Mouse (Mus musculus) retina, postnatal 7 days (tissue): ENCODE results near the gene Hoxd13.

Source experiments
- DNase-seq: peaks from one replicate; pipeline ENCODE4 v3.0.0-alpha.2; 2012; ENCODE audit warnings: low read depth, low spot score

The Hoxd13 gene

DNA sequence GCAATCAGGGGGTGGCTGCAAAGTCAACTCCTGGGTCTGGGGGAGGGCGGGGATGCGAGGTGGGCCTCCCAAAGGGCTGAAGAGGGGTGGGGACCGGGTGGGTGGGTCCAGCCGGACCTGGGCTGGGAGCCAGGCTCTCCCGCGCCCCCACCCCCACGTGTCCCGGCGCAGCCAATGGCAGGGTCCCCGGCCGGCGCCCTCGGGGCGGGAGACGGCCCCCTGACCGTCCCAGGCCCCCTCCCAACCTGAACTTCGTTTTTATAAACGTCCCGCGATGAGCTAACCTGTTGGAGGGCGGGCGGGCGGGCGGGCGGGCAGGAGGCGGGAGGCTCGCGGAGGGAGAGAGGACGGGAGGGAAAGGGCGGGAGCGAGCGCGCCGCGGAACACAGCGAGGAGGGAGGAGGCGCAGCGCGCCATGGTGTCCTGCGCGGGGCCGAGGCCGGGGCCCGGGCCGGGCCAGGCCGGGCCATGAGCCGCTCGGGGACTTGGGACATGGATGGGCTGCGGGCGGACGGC, at the start of gene Hoxd13:
Gene Hoxd13 (plus strand): TSS at position 469 of the 516 bp plus-strand sequence.
- no peak for DNase-seq

GRCm38 (mm10) chr2:74619676-74620246, 48.3 kb upstream of the Hoxd13 start:
- DNase-seq = no peak

GRCm38 (mm10) chr2:74620368-74620767, 47.7 kb upstream of the Hoxd13 start:
- DNase-seq = no peak

DNA sequence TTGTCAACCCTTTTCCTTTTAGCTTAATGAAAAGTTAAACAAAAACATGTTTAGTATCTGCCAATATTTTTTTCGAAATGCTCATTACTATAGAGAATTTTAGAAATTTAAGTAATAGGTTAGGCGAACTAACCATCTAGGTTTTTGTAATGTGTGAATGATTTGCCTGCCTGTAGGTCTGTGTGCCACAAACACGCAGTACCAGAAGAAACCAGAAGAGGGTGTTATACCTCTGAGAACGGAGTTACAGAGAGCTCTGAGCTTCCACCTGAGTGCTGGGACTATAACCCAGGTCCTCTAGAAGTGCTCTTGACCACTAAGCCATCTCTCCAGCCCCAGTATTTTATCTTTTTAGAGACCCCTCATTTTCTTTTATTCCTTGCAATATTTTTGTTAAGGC, 32.7 kb upstream of the Hoxd13 start:
- DNase-seq = no peak

DNA sequence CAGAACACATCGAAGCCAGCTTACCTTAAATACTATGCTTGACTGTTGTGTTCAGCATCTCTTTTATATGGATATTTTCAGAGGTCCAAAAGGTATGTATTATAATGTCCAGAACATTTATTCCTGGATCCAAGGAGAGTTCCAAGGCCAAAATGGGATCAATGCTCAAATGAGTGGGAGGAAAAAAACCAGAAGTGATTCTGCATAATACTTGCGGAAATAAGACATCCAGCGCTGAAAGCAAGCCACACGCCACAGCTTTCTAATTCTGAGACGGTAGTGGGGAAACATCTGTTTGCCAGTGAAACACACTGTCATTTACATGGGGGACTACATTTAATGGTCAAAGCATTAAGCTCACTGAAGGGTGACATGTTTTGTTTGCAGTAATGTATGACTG, 25.7 kb upstream of the Hoxd13 start:
- no peak for DNase-seq

DNA sequence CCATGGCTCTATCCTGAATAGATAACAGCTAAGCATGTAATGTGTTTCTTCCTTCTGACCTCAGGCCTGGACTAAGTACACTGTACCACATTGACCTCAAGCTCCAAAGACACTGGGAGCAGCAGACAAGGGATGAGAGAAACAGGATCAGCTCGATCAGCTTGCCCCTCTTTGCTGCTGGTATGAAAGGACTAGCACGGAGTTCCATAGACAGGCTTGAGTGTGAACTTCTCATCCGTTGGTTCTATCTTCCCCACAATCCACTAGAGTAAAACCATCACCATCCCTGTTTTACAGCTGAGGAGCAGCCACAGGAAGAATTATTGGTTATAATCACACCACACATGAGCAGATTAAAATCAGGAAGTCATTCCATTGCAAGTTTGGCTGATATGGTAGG, 22.5 kb upstream of the Hoxd13 start:
- no peak for DNase-seq

DNA sequence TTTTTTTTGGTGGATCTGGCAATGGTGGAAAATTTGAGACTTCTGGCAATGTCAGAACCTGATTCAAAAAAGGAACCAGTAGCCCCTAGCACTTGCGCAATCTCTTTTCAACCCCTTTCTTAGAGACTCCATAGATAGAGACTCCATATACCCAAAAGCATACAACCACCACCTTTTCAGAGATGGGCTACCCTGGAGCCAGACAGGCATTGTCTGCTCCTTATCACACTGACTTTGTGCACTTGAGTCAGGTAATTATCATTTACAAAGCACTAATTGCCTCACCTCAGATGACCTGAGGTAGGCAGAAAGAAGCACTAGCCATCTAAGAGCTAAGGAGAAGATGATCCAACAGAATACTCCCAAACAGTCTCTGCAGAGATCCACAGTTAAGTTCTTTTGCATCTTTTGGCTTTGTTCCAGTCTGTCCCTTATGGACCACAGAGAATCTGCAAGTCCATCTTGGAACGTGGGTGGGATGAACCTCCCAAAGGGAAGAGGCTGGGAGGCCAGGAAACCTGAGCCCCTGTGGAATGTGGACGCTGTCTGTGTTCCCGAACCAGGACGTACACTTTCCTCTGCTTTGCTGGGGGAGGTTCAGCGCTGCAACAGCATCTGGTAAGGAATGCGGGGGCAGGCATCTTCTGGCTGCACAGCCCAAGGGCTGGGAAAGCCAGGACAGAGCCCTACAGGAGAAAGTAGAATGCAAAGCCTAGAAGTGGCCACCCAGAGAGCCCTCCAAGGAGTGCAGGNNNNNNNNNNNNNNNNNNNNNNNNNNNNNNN, 20.8 kb upstream of the Hoxd13 start:
- DNase-seq = no peak

DNA sequence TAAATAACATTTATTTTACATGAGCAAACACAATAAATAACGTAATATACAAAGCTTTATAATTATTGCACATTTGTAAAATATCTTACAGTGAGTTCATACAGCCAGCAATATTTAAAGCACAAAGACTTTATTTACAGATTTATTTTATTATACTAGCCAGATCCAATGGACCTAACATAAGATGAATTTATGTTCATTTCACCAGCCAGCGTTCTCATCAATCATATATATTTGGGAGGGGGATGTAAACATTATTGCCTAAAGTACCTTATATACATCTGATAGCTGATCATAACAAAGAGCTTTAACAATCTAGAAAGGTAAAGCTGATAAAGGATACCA, 15.1 kb upstream of the Hoxd13 start:
- no peak for DNase-seq

DNA sequence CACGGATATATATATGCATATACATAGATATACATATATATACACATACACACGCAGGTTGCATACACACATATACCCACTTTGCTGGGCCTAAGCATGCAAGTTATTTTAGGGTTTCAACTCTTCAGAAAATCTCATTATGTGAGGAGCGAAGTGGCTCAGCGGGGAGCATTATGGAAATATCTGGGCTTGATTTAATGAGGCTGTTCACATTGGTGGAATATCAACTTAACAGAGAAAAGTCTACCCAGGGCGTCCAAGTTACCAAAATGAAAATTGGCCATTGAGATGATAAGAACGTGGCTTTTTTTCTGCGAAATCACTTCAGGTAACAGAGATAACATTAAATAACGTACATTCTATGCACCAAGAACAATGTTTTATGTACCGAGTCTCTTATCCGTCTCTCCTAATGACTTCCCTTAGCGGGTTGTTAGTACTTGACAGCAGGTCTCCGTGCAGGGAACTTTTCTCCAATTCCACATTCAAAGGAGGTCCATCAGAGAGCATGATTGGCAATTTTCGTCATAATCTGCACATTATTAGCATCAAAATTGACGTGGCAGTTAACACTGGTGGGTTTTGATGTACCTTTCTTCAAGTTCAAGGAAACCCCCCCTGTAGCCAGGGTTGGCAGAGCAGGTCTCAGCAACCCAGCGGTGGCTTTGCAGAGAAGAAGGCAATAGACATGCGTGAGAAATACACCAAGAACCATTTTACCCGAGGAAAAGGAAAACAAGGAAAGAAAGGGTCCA, 14.2 kb upstream of the Hoxd13 start:
- no peak for DNase-seq

DNA sequence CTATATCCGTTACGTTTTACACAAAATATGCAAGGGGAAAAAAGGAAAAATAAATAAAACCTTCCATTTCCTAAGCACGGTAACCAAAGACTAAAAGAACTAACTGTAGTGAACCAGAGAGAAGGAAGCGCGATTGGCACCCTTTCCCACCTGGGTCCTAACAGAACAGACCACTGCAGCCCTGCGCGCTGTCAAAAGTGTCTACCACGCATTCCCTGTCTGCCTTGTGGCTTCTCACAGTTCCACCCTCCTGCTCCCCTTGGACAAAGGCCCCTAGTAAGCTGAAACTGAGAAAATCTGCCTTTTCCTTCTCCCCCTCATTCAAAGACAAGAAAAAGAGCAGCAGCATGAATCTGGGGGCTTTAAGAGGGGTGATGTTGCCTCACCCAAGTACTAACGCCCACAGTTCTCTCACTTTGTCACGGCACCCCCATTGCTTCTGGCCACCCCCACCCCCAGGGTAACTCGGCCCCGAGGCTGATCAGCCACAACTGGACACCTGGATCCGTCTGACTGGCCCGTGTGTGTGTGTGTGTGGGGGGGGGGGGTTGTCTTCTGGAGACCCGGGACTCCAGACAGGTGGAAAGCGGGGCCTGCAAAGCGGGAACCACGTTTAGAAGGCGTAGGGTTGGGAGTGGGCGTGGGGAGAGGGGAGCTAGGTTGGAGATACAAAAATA, 13.2 kb upstream of the Hoxd13 start:
- DNase-seq = no peak

DNA sequence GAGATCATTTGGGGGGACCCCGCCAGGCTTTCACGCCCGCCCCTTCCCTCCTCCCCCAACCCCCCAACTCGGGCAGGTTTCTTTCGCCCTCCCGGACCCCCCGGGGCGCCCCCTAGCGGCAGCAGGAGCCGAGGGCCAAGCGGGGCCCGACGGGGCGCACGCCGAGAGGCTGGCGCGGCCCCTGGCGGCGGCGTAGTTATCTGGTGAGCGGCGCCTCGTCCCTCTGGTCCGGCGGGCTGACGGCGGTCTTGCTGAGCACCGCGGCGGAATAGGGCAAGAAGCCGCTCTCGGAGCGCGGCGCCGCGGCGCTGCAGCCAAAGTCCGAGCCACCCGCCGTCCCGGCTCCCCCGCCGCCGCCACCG, 12.7 kb upstream of the Hoxd13 start:
- no peak for DNase-seq

- no peak for DNase-seq
Measured at GRCm38 (mm10) chr2:74655821-74656631, 12.1 kb upstream of the Hoxd13 start.

DNA sequence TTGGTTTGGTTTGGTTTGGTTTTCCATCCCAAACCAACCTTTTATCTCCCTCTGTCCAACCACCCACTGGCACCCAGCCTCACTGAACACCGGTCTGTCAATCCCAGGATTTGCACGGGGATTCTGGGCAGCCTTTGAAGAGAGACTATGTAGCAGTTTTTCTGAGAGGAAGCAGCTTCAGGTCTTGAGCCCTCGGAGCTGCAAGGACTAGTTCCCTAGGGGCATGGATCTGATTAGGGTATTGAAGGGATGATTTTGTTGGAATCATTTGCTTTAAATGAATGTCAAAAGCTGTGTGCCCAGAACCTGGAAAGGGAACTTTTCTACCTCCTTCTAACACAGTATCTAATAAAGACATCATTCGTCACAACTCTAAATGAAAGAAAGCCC, 11.5 kb upstream of the Hoxd13 start:
- no peak for DNase-seq

GRCm38 (mm10) chr2:74657251-74658023, 10.7 kb upstream of the Hoxd13 start:
- no peak for DNase-seq

- no peak for DNase-seq
Measured at GRCm38 (mm10) chr2:74658024-74658666, 10.0 kb upstream of the Hoxd13 start.

- DNase-seq = no peak
Measured at GRCm38 (mm10) chr2:74658667-74659371, 9.3 kb upstream of the Hoxd13 start.

DNA sequence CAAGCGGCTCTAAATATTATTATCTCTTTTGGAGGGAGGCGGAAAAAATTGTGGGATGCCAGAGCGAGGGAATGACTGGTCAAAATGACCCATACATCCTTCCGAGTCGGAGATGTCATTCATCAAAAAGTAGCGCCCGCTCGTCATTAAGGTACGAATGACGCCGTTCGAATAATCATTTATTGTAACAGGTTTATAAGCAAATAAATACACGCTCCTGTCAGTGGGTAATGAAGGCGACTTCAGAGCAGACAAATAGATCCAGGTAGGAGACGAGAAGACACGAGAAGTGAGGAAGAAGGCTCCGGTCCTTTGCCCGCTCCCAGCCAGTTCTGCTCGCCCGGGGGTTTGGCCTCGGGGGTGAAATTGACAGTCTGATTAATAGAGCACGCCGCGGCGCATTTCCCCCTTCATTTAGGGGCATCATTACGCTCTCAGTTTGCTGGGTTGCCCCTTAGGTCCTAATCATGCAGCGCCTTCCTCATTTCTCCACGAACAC, 8.6 kb upstream of the Hoxd13 start, which contains the start of gene Evx2:
Gene Evx2 (minus strand): TSS at position 51 of the 499 bp plus-strand sequence.
- no peak for DNase-seq

- no peak for DNase-seq
Measured at GRCm38 (mm10) chr2:74660421-74661375, 7.4 kb upstream of the Hoxd13 start.
